Mouse (Mus musculus) adrenal gland, adult 18-20 months (tissue): ENCODE measurements around the gene Il20rb. TPM values are rescaled to one million over a fixed set of nuclear protein-coding genes. Genes with fewer than 3 reads are reported as not detected.

Experiments
- DNase-seq, 2 experiments: peaks; one replicate each; pipeline ENCODE4 v3.0.0; 2021 to 2022; ENCODE audit warnings: low spot score in 2 of 2
- long read RNA-seq, 2 experiments: library from polyadenylated mRNA; stranded (forward); transcript quantifications; one replicate each; pipeline ENCODE4 v2.0.0; 2021
- total RNA-seq, 2 experiments: library from RNA; stranded (reverse); gene quantifications; 1 replicate in 1 of 2; 2 replicates in 1 of 2; pipeline ENCODE4 v1.2.3; 2021

Il20rb gene
- total RNA-seq = 1 to 10 TPM in 1 of 2 experiments, under 1 TPM in 1; 0.63 to 1.4 TPM
- long read RNA-seq, experiment 1 = 0 reads
- long read RNA-seq, experiment 2 = 0 reads

GRCm38 (mm10) chr9:100486431-100486830 is at the start of gene Il20rb:
Il20rb (minus strand) TSS chr9:100486788.
- DNase-seq = no peak

GRCm38 (mm10) chr9:100535618-100536262 is 49.2 kb upstream of the Il20rb start:
- DNase-seq = no peak

- no peak for DNase-seq
Observed at GRCm38 (mm10) chr9:100534686-100535085, 48.1 kb upstream of the Il20rb start.

- no peak for DNase-seq
Observed at GRCm38 (mm10) chr9:100532847-100533505, 46.4 kb upstream of the Il20rb start.

- no peak for DNase-seq
Observed at GRCm38 (mm10) chr9:100531296-100531695, 44.7 kb upstream of the Il20rb start.

- no peak for DNase-seq
Observed at GRCm38 (mm10) chr9:100525225-100525624, 38.6 kb upstream of the Il20rb start.

- no peak for DNase-seq
Observed at GRCm38 (mm10) chr9:100522029-100522428, 35.4 kb upstream of the Il20rb start.

GRCm38 (mm10) chr9:100520586-100520985 is 34.0 kb upstream of the Il20rb start:
- DNase-seq = peak in 1 of 2 experiments; percentile 51

GRCm38 (mm10) chr9:100520012-100520411 is 33.4 kb upstream of the Il20rb start:
- no peak for DNase-seq

- DNase-seq = no peak
Observed at GRCm38 (mm10) chr9:100507581-100507980, 21.0 kb upstream of the Il20rb start.

- DNase-seq = peak in 1 of 2 experiments; percentile 38
Observed at GRCm38 (mm10) chr9:100506652-100507051, 20.1 kb upstream of the Il20rb start.

GRCm38 (mm10) chr9:100505498-100505897 is 18.9 kb upstream of the Il20rb start:
- no peak for DNase-seq

GRCm38 (mm10) chr9:100493611-100494261 is 7.1 kb upstream of the Il20rb start:
- DNase-seq = no peak

GRCm38 (mm10) chr9:100491424-100491823 is 4.8 kb upstream of the Il20rb start:
- no peak for DNase-seq

- DNase-seq = no peak
Observed at GRCm38 (mm10) chr9:100488969-100489368, 2.4 kb upstream of the Il20rb start.

- DNase-seq = no peak
Observed at GRCm38 (mm10) chr9:100488056-100488713, 1.6 kb upstream of the Il20rb start.

- DNase-seq = no peak
Observed at GRCm38 (mm10) chr9:100483318-100483717, 3.3 kb downstream of the Il20rb start.

- DNase-seq = no peak
Observed at GRCm38 (mm10) chr9:100481626-100482025, 5.0 kb downstream of the Il20rb start.

- no peak for DNase-seq
Observed at GRCm38 (mm10) chr9:100474056-100474455, 12.5 kb downstream of the Il20rb start.

GRCm38 (mm10) chr9:100473361-100473760 is 13.2 kb downstream of the Il20rb start:
- no peak for DNase-seq

GRCm38 (mm10) chr9:100472931-100473330 is 13.7 kb downstream of the Il20rb start:
- DNase-seq = no peak

GRCm38 (mm10) chr9:100471605-100471953 is 15.0 kb downstream of the Il20rb start:
- DNase-seq = no peak
